ENCODE assay signal across 1 mouse cellular context in genomic region chr6:3468627-3469026, GRCm38 (mm10).
A peak's percentile ranks its signal among the peaks of the same experiment; 100 is the strongest.
TF ChIP-seq lines count a peak whose summit lies in the region.

No protein-coding gene starts in this region.

TF ChIP-seq in MEL, 35 proteins besides CTCF, POLR2A, EP300 and RAD21:
- TF ChIP-seq TCF12 (IDR thresholded peaks at IDR 0.05; ENCODE audit: low read depth, low read length) (peak; percentile 63; the same call in 1 of the 2 replicates), GATA1 (IDR thresholded peaks at IDR 0.05; ENCODE audit: low read depth, low read length) (peak; percentile 68), MYB (IDR thresholded peaks at IDR 0.05; ENCODE audit: low read depth, low read length) (no peak), ETS1 (IDR thresholded peaks at IDR 0.05; ENCODE audit: low read depth, low read length) (peak; percentile 76)
TF ChIP-seq in MEL: peak in this region for 3.
